Mouse (Mus musculus): ENCODE measurements around the gene Enc1.

Enc1 gene

DNA sequence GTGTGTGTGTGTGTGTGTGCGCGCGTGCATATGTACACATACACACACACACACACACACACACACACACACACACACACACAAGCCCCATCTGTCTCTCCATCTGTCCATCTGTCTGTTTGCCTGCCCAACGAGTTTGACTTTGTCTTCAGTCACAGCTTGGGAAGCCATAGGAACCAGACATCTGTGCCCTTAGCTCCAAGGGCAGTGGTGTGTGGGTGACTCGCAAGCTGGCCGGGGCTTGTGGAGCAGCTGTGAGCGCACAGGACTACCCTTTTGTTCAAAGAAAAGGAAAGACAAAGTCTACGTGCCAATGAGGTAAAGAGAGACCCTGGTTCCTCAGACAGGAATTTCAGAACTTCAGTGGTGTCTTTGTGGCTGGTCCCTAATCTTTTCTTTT, 51.1 kb downstream of the Enc1 start:
- DNase-seq (ENCODE audit: low spot score in 2 of 2) = no peak

DNA sequence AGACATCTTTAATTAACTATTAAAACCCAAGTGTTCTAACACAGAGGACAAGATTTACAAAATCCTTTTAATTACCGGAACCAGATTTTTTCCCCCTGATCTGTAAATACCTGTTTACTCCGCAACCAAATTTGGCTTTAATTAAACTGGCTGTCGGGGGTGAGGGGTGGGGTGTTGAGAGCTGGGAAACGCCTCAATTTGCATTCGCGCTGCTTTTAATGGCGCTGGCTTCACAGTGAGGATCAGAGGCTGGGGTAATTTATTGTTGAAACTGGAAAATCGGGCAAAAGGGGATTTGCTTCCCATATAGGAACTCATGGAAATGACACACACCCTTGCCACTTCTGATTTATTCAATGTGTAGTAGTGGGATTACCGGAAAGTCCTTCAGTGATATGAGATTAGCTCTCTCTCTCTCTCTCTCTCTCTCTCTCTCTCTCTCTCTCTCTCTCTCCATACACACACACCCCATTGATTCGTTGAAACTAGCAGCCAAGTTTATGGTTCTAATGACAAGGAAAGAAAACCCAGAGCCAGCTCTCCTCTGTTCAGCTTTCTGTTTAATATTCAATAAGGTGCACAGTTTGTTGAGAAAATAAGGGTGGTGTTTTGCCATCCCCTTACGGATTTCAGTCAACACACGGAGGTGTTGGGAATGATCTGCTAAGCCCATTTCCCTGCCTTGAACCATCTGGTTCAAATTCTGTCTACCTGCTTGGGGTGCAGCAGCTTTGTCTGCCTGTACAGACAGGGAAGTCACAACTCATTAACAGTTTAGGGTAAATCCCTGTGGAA, 51.7 kb downstream of the Enc1 start:
- no peak for DNase-seq (ENCODE audit: low spot score in 2 of 2)

DNA sequence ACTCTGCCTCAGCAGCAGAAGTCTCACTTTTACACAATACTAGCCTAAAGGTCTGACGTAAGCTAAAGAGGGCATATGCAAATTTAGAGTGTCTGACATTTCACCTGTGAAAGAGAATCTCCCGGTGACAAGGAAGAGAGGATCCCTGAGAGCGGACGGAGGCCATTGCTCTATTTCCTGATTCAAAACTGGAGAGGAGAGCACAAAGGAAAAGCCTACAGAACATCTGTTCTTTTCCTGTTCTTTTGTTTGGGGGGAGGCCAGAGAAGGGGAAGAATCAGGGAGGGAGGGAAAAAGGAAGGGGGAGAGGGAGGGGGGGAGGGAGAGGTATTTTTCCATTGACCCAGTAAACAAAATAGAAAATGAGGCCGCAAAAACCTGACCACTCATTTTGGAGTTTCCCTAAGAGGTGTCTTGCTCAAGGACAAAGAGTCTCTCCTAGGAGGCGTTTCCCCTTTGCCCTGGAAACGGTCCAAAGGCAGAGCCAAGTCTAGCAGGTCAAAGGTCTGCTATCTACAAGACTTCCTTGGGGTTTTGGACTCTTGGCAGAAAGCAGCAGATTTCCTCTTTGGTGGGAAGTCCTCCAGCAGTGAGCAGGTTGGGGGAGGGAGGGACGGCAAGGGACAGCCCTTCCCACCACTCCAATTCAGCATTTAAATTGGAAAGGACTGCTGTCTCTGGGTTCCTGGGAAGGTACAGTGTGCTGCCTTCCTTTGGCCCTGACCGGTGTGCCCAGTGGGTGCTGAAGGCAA, 54.4 kb downstream of the Enc1 start:
- no peak for DNase-seq (ENCODE audit: low spot score in 2 of 2)

DNA sequence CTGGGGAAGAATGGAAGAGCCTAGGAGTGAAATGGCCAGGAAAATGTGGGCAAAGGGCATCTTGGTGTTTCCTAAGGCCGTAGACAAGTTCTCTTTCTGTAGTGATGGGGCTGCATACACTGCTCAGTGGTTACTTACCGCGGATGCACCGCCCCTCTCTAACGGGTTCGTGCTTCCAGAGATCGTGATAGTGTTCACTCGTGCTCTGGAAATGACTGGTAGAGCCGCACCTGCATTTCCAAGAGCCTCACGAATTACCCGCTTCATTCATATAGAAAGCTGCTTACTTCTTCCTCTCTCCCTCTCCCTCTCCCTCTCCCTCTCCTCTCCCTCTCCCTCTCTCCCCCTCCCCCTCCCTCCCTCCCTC, 54.9 kb downstream of the Enc1 start:
- no peak for DNase-seq (ENCODE audit: low spot score in 2 of 2)

DNA sequence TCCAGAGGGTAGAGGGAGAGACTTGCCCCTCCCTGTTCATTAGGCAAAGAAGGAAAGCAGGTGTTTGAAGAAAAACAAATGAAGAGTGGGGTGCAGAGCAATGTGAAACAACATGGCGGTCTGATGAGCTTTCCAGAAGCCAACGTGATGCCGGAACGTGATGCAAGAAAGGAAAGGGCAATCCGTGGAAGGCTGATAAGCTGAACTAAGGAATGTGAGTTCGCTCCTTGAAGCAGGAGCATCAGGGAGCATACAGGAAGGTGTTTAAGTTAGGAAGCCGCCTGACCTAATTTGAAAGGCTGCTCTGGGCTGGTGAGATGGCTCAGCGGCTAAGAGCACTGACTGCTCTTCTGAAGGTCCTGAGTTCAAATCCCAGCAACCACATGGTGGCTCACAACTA, 55.4 kb downstream of the Enc1 start:
- DNase-seq (ENCODE audit: low spot score in 2 of 2) = no peak

DNA sequence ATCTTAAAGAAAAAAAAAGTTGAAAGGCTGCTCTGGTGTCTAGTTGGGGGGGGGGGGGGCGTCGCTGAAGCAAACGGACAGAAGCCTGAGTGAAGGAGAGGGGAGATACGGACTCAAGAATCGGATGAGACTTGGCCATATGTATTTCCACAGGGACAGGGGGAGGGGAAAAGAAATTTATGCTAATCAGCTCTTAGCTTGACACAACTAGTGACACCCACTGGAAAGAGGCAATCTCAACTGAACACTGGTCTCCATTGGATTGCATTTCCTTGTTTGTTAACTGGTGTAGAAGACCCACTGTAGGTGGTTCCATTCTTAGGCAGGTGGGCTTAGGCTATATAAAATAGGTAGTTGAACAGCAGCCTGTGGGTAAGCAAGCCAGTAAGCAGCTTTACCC, 55.9 kb downstream of the Enc1 start:
- no peak for DNase-seq (ENCODE audit: low spot score in 2 of 2)

DNA sequence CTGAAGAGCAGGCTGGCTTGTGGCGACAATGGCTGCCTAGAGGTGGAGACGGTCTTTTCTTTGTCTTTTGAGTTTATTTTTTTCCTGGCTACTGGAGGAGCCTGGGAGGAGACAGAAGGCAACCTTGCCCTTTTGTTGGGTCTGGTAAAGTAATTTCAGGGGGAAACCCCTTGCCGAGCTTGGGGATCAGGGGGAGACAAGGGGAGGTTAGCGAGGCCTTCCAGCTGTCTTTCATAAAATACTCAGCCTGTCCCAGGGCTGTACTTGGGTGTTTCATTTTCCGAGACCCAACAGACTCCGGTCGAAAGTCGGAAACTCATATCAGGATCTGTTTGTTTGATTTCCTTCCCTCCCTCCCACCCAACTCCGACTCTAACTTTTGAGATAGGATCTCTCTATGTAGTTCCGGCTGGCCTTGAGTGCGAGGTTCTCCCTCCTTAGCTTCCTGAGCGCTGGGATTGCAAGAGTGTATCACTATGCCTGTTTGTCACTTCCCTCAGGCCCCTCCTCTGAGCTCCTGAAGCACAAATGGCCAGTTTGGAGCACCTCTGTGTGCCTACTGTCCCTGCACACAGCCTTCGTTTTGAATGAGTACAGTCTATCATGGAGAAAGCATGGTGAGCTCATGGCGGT, 56.6 kb downstream of the Enc1 start:
- DNase-seq (ENCODE audit: low spot score in 2 of 2) = no peak

DNA sequence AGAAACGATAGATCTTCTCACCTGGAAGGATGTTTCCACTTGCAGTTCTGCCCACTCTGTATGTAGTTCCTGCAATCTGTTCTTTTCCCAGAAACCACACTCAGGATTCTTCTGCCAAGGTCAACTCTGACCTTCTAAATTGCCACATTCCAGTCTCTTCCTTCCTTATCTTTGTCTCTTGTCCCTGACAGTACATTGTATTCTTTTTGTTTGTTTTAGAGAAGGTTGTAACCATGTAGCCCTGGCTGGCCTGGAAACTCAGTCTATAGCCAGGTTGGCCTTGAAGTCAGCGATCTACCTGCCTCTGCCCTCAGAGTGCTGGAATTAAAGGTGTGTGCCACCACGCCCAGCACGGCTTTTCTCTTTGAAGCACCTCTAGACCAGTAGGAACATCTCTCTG, 58.0 kb downstream of the Enc1 start:
- no peak for DNase-seq (ENCODE audit: low spot score in 2 of 2)

DNA sequence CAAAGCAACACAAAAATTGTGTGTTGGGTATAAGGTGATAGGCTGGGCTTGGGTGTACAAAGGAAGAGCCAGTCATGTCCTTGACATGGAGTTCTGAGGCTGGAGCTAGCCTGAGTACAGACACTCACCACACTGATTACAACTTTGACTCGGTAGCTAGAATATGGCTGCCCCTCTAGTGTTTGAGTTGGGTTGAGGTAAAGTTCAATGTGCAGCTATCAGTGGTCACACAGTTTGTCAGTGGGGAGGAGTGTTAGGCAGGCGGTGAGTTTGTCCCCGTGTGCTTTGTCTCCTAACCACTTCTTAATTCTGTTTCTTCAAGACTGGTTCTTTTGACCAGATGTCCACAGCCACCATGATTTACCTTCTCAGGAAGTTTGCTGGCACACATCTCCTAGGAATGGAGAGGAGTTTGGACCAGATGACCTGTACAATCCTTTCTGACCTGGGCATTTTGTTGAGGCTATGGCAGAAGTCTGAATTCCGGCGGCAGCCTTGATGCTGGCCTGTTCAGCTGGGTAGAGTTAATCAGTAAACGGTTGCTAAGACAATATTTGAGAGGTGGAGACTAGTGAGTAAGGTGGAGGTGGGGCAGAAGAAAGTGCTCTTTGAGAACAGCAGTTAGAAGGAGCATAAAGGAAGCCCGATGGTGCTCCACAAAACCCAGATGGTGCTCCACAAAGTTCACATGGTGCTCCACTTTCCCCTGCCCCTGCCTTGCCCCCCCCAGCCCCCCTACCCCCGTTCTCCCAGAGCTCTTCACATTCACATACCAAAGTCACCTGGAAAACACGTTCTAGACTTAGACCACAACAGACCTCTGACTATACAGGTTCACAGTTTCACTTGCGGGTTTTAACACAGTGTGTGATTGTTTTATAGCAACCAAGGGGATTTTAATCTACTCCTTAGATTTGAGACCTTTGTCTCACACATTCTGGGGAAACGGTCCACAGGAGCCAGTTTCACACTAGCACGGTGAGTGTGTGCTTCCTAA, 59.3 kb downstream of the Enc1 start:
- no peak for DNase-seq (ENCODE audit: low spot score in 2 of 2)

Data from urinary bladder, adult 18-20 months (tissue).